Mouse (Mus musculus): Measurements from ENCODE around the gene Gm45261.

The Gm45261 gene

GRCm38 (mm10) chr1:80410229-80410973 is 50.8 kb downstream of the Gm45261 start:
- no peak for DNase-seq (ENCODE audit: low read depth, low spot score)

GRCm38 (mm10) chr1:80409467-80410105 is 51.7 kb downstream of the Gm45261 start:
- DNase-seq (ENCODE audit: low read depth, low spot score) = no peak

- peak; percentile 45 for DNase-seq (ENCODE audit: low read depth, low spot score)
These were observed 52.7 kb downstream of the Gm45261 start for GRCm38 (mm10) chr1:80408586-80408985.

- DNase-seq (ENCODE audit: low read depth, low spot score) = no peak
These were observed 57.1 kb downstream of the Gm45261 start for GRCm38 (mm10) chr1:80404196-80404595.

- DNase-seq (ENCODE audit: low read depth, low spot score) = no peak
These were observed 57.8 kb downstream of the Gm45261 start for GRCm38 (mm10) chr1:80403366-80403893.

- no peak for DNase-seq (ENCODE audit: low read depth, low spot score)
These were observed 59.3 kb downstream of the Gm45261 start for GRCm38 (mm10) chr1:80401961-80402360.
